32 mouse cellular contexts compared by ENCODE assay signal in the genomic region with DNA sequence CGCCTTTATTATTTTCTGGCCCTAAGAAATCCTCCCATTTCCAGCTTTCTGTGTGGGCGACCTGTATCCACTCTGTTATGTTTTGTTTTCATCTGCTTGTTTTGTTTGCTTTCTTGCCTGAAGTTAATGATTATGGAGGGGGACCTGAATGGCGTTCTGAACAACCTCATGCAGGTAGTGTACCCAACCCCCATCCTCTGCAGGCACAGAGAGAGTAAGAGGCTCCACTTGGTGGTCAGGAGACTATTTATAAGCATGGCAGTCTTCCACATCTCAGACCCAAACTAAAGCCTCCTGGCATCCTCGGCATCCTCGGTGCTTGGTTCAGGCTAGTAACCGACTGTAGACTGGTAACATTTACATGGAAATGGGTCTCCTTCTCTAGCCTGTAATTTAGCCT. TPM values are rescaled to one million over a fixed set of nuclear protein-coding genes. Genes with fewer than 3 reads are reported as not detected.
DNase-seq lines count a peak whose midpoint lies in the region; ATAC-seq and TF ChIP-seq lines count a peak whose summit lies in the region.
"Had no signal": no experiment of that assay in that cellular context is flagged by ENCODE, and none has a peak within 500 bp of the region (broad histone marks: within the 10 kb centered on the region; RNA-seq: fewer than 3 reads in every experiment).

No protein-coding gene starts in this region.

- no peaks in the 10 kb centered on the region for H3K27me3 ChIP-seq in heart, embryonic 11.5 days (ENCODE audit: control insufficient read depth, insufficient read depth, low read length)
- H3K27me3 ChIP-seq in heart, postnatal 0 days (ENCODE audit: control insufficient read depth, insufficient read depth, low read length): no peaks in the 10 kb centered on the region
- no peaks in the 10 kb centered on the region for H3K27me3 ChIP-seq in heart, adult 2 months (ENCODE audit: control insufficient read depth, insufficient read depth, low read length)
- no peaks in the 10 kb centered on the region for H3K27me3 ChIP-seq in kidney, embryonic 15.5 days
- H3K27me3 ChIP-seq: CH12.LX; forebrain, embryonic 13.5 days; heart, embryonic 13.5 days; hindbrain, embryonic 13.5 days; Patski had no signal

- H3K9ac ChIP-seq in heart, embryonic 11.5 days (ENCODE audit: low read depth, low read length): no peak overlapping the region
- no peak overlapping the region for H3K9ac ChIP-seq in heart, postnatal 0 days (replicated peaks; ENCODE audit: low read depth, low read length)
- H3K9ac ChIP-seq in heart, adult 2 months (ENCODE audit: low read depth, low read length): no peak overlapping the region
- no peak overlapping the region for H3K9ac ChIP-seq in kidney, embryonic 15.5 days
- H3K9ac ChIP-seq: forebrain, embryonic 13.5 days; heart, embryonic 13.5 days; hindbrain, embryonic 13.5 days had no signal

- ATAC-seq in heart, embryonic 11.5 days (replicated peaks; ENCODE audit: insufficient number of reproducible peaks, low FRiP score, low TSS enrichment): no peak
- ATAC-seq in heart, postnatal 0 days (ENCODE audit: insufficient read depth, low read depth): no peak
- ATAC-seq in kidney, embryonic 15.5 days (replicated peaks; ENCODE audit: low FRiP score): no peak
- ATAC-seq: forebrain, embryonic 13.5 days; forebrain, embryonic 16.5 days; hindbrain, embryonic 16.5 days; Patski had no signal

- no peak for TF ChIP-seq CTCF in heart, postnatal 0 days (IDR thresholded peaks at IDR 0.05; ENCODE audit: low read depth)
- no peak for TF ChIP-seq CTCF in heart, adult 2 months (IDR thresholded peaks at IDR 0.05)

- TF ChIP-seq EP300 in heart, postnatal 0 days (IDR thresholded peaks at IDR 0.05; ENCODE audit: low read depth): no peak
- no peak for TF ChIP-seq EP300 in heart, adult 2 months (IDR thresholded peaks at IDR 0.05; ENCODE audit: insufficient read depth, low read depth, low read length)

- H3K4me1 ChIP-seq in heart, embryonic 11.5 days (ENCODE audit: control insufficient read depth, insufficient read depth, low read length): peaks cover 12% of the 10 kb centered on the region; the same call in 1 of the 2 replicates
- H3K4me1 ChIP-seq in heart, postnatal 0 days (ENCODE audit: control insufficient read depth, insufficient read depth): peaks cover 36% of the 10 kb centered on the region
- peaks cover 1% of the 10 kb centered on the region; the same call in 1 of the 2 replicates for H3K4me1 ChIP-seq in heart, adult 2 months (ENCODE audit: control insufficient read depth, insufficient read depth, low read length)
- peaks cover 11% of the 10 kb centered on the region; the same call in 1 of the 2 replicates for H3K4me1 ChIP-seq in kidney, embryonic 15.5 days
- H3K4me1 ChIP-seq: forebrain, embryonic 10.5 days; forebrain, embryonic 13.5 days; hindbrain, embryonic 10.5 days had no signal

- WGBS in heart, embryonic 11.5 days (ENCODE audit: insufficient replicate concordance): 66% methylated on average over 6 of the region's 6 CpGs
- 49% methylated on average over 6 of the region's 6 CpGs for whole genome bisulfite sequencing in heart, postnatal 0 days
- 53% methylated on average over 6 of the region's 6 CpGs for WGBS in heart, adult 2 months
- 49% methylated on average over 6 of the region's 6 CpGs for WGBS in kidney, embryonic 15.5 days

- 0 out of 2 replicates have a peak, but pooled peaks cover 2% of the 10 kb centered on the region for H3K9me3 ChIP-seq in heart, embryonic 11.5 days (replicated peaks; ENCODE audit: control insufficient read depth, low read length)
- no peaks in the 10 kb centered on the region for H3K9me3 ChIP-seq in heart, postnatal 0 days (replicated peaks; ENCODE audit: control insufficient read depth, low read length)
- no peaks in the 10 kb centered on the region for H3K9me3 ChIP-seq in kidney, embryonic 15.5 days (replicated peaks)
- H3K9me3 ChIP-seq: forebrain, embryonic 13.5 days; G1E; hindbrain, embryonic 10.5 days; hindbrain, embryonic 13.5 days had no signal

- H3K79me2 ChIP-seq in heart, adult 2 months (replicated peaks; ENCODE audit: control insufficient read depth, insufficient read depth, low read length): no peaks in the 10 kb centered on the region

- TF ChIP-seq POLR2A in heart, adult 2 months (IDR thresholded peaks at IDR 0.05; ENCODE audit: insufficient read depth, low read depth, low read length): no peak

- H3K4me3 ChIP-seq in heart, embryonic 11.5 days (ENCODE audit: low read depth, low read length): no peak overlapping the region
- H3K4me3 ChIP-seq in heart, postnatal 0 days (ENCODE audit: low read depth, low read length): no peak overlapping the region
- H3K4me3 ChIP-seq in heart, adult 2 months: no peak overlapping the region
- H3K4me3 ChIP-seq in kidney, embryonic 15.5 days (replicated peaks): no peak overlapping the region
- H3K4me3 ChIP-seq: forebrain, embryonic 10.5 days; forebrain, embryonic 13.5 days; heart, embryonic 13.5 days; hindbrain, embryonic 10.5 days; hindbrain, embryonic 13.5 days had no signal

- no peak overlapping the region for H3K4me2 ChIP-seq in heart, embryonic 11.5 days
- H3K4me2 ChIP-seq in heart, postnatal 0 days (ENCODE audit: low read depth, low read length): no peak overlapping the region
- no peak overlapping the region for H3K4me2 ChIP-seq in kidney, embryonic 15.5 days
- H3K4me2 ChIP-seq: forebrain, embryonic 13.5 days; heart, embryonic 13.5 days; hindbrain, embryonic 13.5 days had no signal

- DNase-seq in heart, adult 11 months: peak; percentile 85
- peak; percentile 29 for DNase-seq in heart, postnatal 0 days (ENCODE audit: low spot score)
- no peak for DNase-seq in heart, adult 2 months
- peak; percentile 48 for DNase-seq in kidney, adult 9 months
- DNase-seq in testis, postnatal 10 days (ENCODE audit: low spot score): peak; percentile 27
- no peak for DNase-seq in testis, postnatal 14 days (ENCODE audit: low spot score)
- DNase-seq: adrenal gland, postnatal 10 days; adrenal gland, postnatal 36 days; cerebellum, adult 18-20 months; cerebellum, adult 9-10 months; cerebellum, postnatal 14 days; gastrocnemius, postnatal 10 days; gastrocnemius, postnatal 36 days; heart, postnatal 36 days had no signal

- H3K36me3 ChIP-seq in heart, embryonic 11.5 days (ENCODE audit: control insufficient read depth, insufficient read depth, low read length): no peaks in the 10 kb centered on the region
- H3K36me3 ChIP-seq in heart, postnatal 0 days (replicated peaks; ENCODE audit: control insufficient read depth, insufficient read depth, low read length): no peaks in the 10 kb centered on the region
- no peaks in the 10 kb centered on the region for H3K36me3 ChIP-seq in heart, adult 2 months (ENCODE audit: control insufficient read depth, insufficient read depth, low read length)
- no peaks in the 10 kb centered on the region for H3K36me3 ChIP-seq in kidney, embryonic 15.5 days
- H3K36me3 ChIP-seq: forebrain, embryonic 10.5 days; G1E; heart, embryonic 13.5 days; hindbrain, embryonic 10.5 days; hindbrain, embryonic 13.5 days had no signal

- H3K27ac ChIP-seq in heart, embryonic 11.5 days (ENCODE audit: low read depth, low read length): no peak overlapping the region
- H3K27ac ChIP-seq in heart, postnatal 0 days (ENCODE audit: low read depth): 0 out of 2 replicates have a peak overlapping the region, but pooled peaks have one; percentile 32
- H3K27ac ChIP-seq in heart, adult 2 months: no peak overlapping the region
- H3K27ac ChIP-seq in kidney, embryonic 15.5 days: no peak overlapping the region
- H3K27ac ChIP-seq: forebrain, embryonic 10.5 days; forebrain, embryonic 13.5 days; heart, embryonic 13.5 days; hindbrain, embryonic 10.5 days; hindbrain, embryonic 13.5 days had no signal

- intact Hi-C loops in heart, adult 2 months (cut with DNase I): no loop called here

RNA-seq across cellular contexts. Expression of gene Gm26657, which starts 17.5 kb away (rescaled TPM):
- not detected in 2 replicates for polyA plus RNA-seq in heart, embryonic 11.5 days (2014; fragmentation: Nextera tagmentation; extraction: Ambion mirVana)
- not detected in 2 replicates for total RNA-seq in heart, postnatal 0 days (2014; rRNA removed; ENCODE audit: low replicate concordance)
- not detected in 2 replicates for polyA plus RNA-seq in heart, postnatal 0 days (2015; fragmentation: Nextera tagmentation; extraction: Ambion mirVana)
- total RNA-seq in heart, adult 2 months (2021): not detected
- polyA plus RNA-seq in heart, adult 2 months (2012; rRNA removed): not detected in 2 replicates
- polyA plus RNA-seq in kidney, embryonic 15.5 days (2015; fragmentation: Nextera tagmentation; extraction: Ambion mirVana): not detected in 2 replicates
- total RNA-seq: adrenal gland, adult 18-20 months; adrenal gland, postnatal 10 days; adrenal gland, postnatal 36 days; CH12.LX; G1E; gastrocnemius, adult 18-20 months; gastrocnemius, postnatal 10 days; gastrocnemius, postnatal 36 days; granulocyte monocyte progenitor cell, adult 5-6 weeks; heart, postnatal 10 days; heart, postnatal 36 days had no signal
- polyA plus RNA-seq: embryonic facial prominence, embryonic 11.5 days; embryonic facial prominence, embryonic 14.5 days; forebrain, embryonic 10.5 days; forebrain, embryonic 13.5 days; forebrain, embryonic 16.5 days; G1E; heart, embryonic 13.5 days; hindbrain, embryonic 10.5 days; hindbrain, embryonic 13.5 days; hindbrain, embryonic 16.5 days had no signal

RNA-seq across cellular contexts. Expression of gene Actl7b, which starts 18.9 kb away (rescaled TPM):
- not detected in 2 replicates for polyA plus RNA-seq in heart, embryonic 11.5 days (2014; fragmentation: Nextera tagmentation; extraction: Ambion mirVana)
- total RNA-seq in heart, postnatal 0 days (2014; rRNA removed; ENCODE audit: low replicate concordance): 0.35 TPM in 1 of 2 replicates, not detected in the other
- not detected in 2 replicates for polyA plus RNA-seq in heart, postnatal 0 days (2015; fragmentation: Nextera tagmentation; extraction: Ambion mirVana)
- total RNA-seq in heart, adult 2 months (2021): not detected
- polyA plus RNA-seq in heart, adult 2 months (2012; rRNA removed): 0.64 and 0.74 TPM in 2 replicates
- polyA plus RNA-seq in kidney, embryonic 15.5 days (2015; fragmentation: Nextera tagmentation; extraction: Ambion mirVana): not detected in 2 replicates
- total RNA-seq: adrenal gland, postnatal 10 days; G1E; gastrocnemius, adult 18-20 months; gastrocnemius, postnatal 10 days; gastrocnemius, postnatal 36 days; granulocyte monocyte progenitor cell, adult 5-6 weeks; heart, postnatal 10 days; heart, postnatal 36 days had no signal
- polyA plus RNA-seq: embryonic facial prominence, embryonic 11.5 days; embryonic facial prominence, embryonic 14.5 days; forebrain, embryonic 10.5 days; forebrain, embryonic 13.5 days; forebrain, embryonic 16.5 days; heart, embryonic 13.5 days; hindbrain, embryonic 10.5 days; hindbrain, embryonic 13.5 days; hindbrain, embryonic 16.5 days; Patski had no signal

RNA-seq across cellular contexts. Expression of gene Actl7a, which starts 20.9 kb away (rescaled TPM):
- polyA plus RNA-seq in heart, embryonic 11.5 days (2014; fragmentation: Nextera tagmentation; extraction: Ambion mirVana): 0.20 TPM in 1 of 2 replicates, not detected in the other
- total RNA-seq in heart, postnatal 0 days (2014; rRNA removed; ENCODE audit: low replicate concordance): not detected in 2 replicates
- not detected in 2 replicates for polyA plus RNA-seq in heart, postnatal 0 days (2015; fragmentation: Nextera tagmentation; extraction: Ambion mirVana)
- total RNA-seq in heart, adult 2 months (2021): not detected
- polyA plus RNA-seq in heart, adult 2 months (2012; rRNA removed): 0.23 and 0.37 TPM in 2 replicates
- polyA plus RNA-seq in kidney, embryonic 15.5 days (2015; fragmentation: Nextera tagmentation; extraction: Ambion mirVana): 0.10 TPM in 1 of 2 replicates, not detected in the other
- total RNA-seq: adrenal gland, adult 18-20 months; adrenal gland, postnatal 10 days; adrenal gland, postnatal 36 days; gastrocnemius, adult 18-20 months; gastrocnemius, postnatal 10 days; gastrocnemius, postnatal 36 days; granulocyte monocyte progenitor cell, adult 5-6 weeks; heart, postnatal 10 days; heart, postnatal 36 days had no signal
- polyA plus RNA-seq: embryonic facial prominence, embryonic 11.5 days; embryonic facial prominence, embryonic 14.5 days; forebrain, embryonic 10.5 days; forebrain, embryonic 13.5 days; forebrain, embryonic 16.5 days; G1E; heart, embryonic 13.5 days; hindbrain, embryonic 10.5 days; hindbrain, embryonic 13.5 days; hindbrain, embryonic 16.5 days; Patski had no signal

Comparison
In these comparisons a context has a peak if more than half of its experiments do, and no peak if none do; other contexts are left out.
1. DNase-seq: peak in heart, adult 11 months (single experiment), heart, postnatal 0 days (single experiment), kidney, adult 9 months (single experiment) and testis, postnatal 10 days (single experiment); none in heart, adult 2 months (0 of 2) and testis, postnatal 14 days (single experiment).